Comparison of ENCODE assay signal across 8 mouse cellular contexts in genomic region chr19:38054149-38054719, GRCm38 (mm10). TPM values are rescaled to one million over a fixed set of nuclear protein-coding genes. Genes with fewer than 3 reads are reported as not detected.
A peak's percentile ranks its signal among the peaks of the same experiment; 100 is the strongest.
DNase-seq lines count a peak whose midpoint lies in the region; ATAC-seq and TF ChIP-seq lines count a peak whose summit lies in the region.

No protein-coding gene starts in this region.

- no peak for TF ChIP-seq EP300 in CH12.LX (IDR thresholded peaks at IDR 0.05; ENCODE audit: low read length)

- under 1% methylated on average over 19 of the region's 23 CpGs for WGBS in heart, embryonic 10.5 days
- WGBS in kidney, embryonic 15.5 days, result under 1% methylated on average over 23 of the region's 23 CpGs
- under 1% methylated on average over 23 of the region's 23 CpGs for WGBS in lung, embryonic 15.5 days
- WGBS in olfactory bulb, adult 2 months, result under 1% methylated on average over 23 of the region's 23 CpGs

- peaks cover 5 to 34% of the 10 kb centered on the region in 2 experiments; a peak in 3 of 4 replicates for H3K4me1 ChIP-seq in CH12.LX (ENCODE audit: control insufficient read depth in 1 of 2, insufficient read depth in 2 of 2)
- peaks cover 6% of the 10 kb centered on the region for H3K4me1 ChIP-seq in heart, embryonic 10.5 days
- peaks cover 21% of the 10 kb centered on the region for H3K4me1 ChIP-seq in kidney, embryonic 15.5 days
- peaks cover 23% of the 10 kb centered on the region for H3K4me1 ChIP-seq in lung, embryonic 15.5 days
- peaks cover 2% of the 10 kb centered on the region for H3K4me1 ChIP-seq in olfactory bulb, adult 2 months (ENCODE audit: control insufficient read depth, insufficient read depth, low read length)

- in situ Hi-C loops in CH12.LX (cut with MboI; ENCODE audit: low pct_ligation_motif_present, low pct_unique_long_range_greater_than_20kb, low sequenced_read_pairs), result loop anchor here (5.0 kb wide), 1 partner anchor 97 kb away; no protein-coding TSS in a partner anchor

- no peaks in the 10 kb centered on the region for H3K27me3 ChIP-seq in CH12.LX (replicated peaks)
- no peaks in the 10 kb centered on the region for H3K27me3 ChIP-seq in heart, embryonic 10.5 days (ENCODE audit: insufficient read depth, poor library complexity, severe bottlenecking)
- H3K27me3 ChIP-seq in kidney, embryonic 15.5 days, result no peaks in the 10 kb centered on the region
- H3K27me3 ChIP-seq in lung, embryonic 15.5 days, result no peaks in the 10 kb centered on the region

- dilution Hi-C loops in CH12.LX (cut with MboI; ENCODE audit: extremely low pct_ligation_motif_present, extremely low pct_unique_long_range_greater_than_20kb, low sequenced_read_pairs), result no loop called here

- H3K79me2 ChIP-seq in CH12.LX (replicated peaks; ENCODE audit: control insufficient read depth, extremely low read depth, insufficient read depth, poor library complexity, severe bottlenecking), result peaks cover 23% of the 10 kb centered on the region

- no peak overlapping the region for H3K27ac ChIP-seq in CH12.LX (ENCODE audit: insufficient read depth, low read depth)
- H3K27ac ChIP-seq in heart, embryonic 10.5 days, result peak overlapping the region; percentile 90
- H3K27ac ChIP-seq in kidney, embryonic 15.5 days, result peak overlapping the region; percentile 62
- H3K27ac ChIP-seq in lung, embryonic 15.5 days, result peak overlapping the region; percentile 62
- no peak overlapping the region for H3K27ac ChIP-seq in olfactory bulb, adult 2 months (ENCODE audit: insufficient read depth, low read depth, low read length)

- TF ChIP-seq RAD21 in CH12.LX (IDR thresholded peaks at IDR 0.05; ENCODE audit: low read depth, low read length), result no peak

- peak overlapping the region; percentile 74 for H3K4me2 ChIP-seq in CH12.LX (ENCODE audit: insufficient read depth, low read depth, poor library complexity, severe bottlenecking)
- H3K4me2 ChIP-seq in kidney, embryonic 15.5 days, result peak overlapping the region; percentile 84
- peak overlapping the region; percentile 78 for H3K4me2 ChIP-seq in lung, embryonic 15.5 days

- no peaks in the 10 kb centered on the region for H3K9me3 ChIP-seq in CH12.LX (replicated peaks; ENCODE audit: low read length)
- no peaks in the 10 kb centered on the region for H3K9me3 ChIP-seq in heart, embryonic 10.5 days
- H3K9me3 ChIP-seq in kidney, embryonic 15.5 days (replicated peaks), result no peaks in the 10 kb centered on the region
- H3K9me3 ChIP-seq in lung, embryonic 15.5 days, result no peaks in the 10 kb centered on the region

- ATAC-seq in kidney, embryonic 15.5 days (replicated peaks; ENCODE audit: low FRiP score), result peak; percentile 92
- ATAC-seq in lung, embryonic 15.5 days (ENCODE audit: borderline replicate concordance, extremely low read depth, low FRiP score, low TSS enrichment), result peak; percentile 88; the same call in 1 of the 2 replicates

- peak overlapping the region; percentile 78 to 90 (median 84) for H3K4me3 ChIP-seq in CH12.LX (replicated peaks in 1 of 3; ENCODE audit: low read depth in 2 of 3, low read length in 2 of 3, poor library complexity in 1 of 3)
- H3K4me3 ChIP-seq in heart, embryonic 10.5 days, result peak overlapping the region; percentile 84
- H3K4me3 ChIP-seq in kidney, embryonic 15.5 days (replicated peaks), result peak overlapping the region; percentile 88
- H3K4me3 ChIP-seq in lung, embryonic 15.5 days, result peak overlapping the region; percentile 89
- peak overlapping the region; percentile 82 for H3K4me3 ChIP-seq in olfactory bulb, adult 2 months (ENCODE audit: insufficient read depth, low read depth, low read length)

- no peak for TF ChIP-seq CTCF in CH12.LX (conservative IDR thresholded peaks at IDR 0.05 in 1 of 2, IDR thresholded peaks at IDR 0.05 in 1 of 2; ENCODE audit: low read depth in 2 of 2, low read length in 2 of 2)
- no peak for TF ChIP-seq CTCF in olfactory bulb, adult 2 months (IDR thresholded peaks at IDR 0.05; ENCODE audit: insufficient read depth, low read depth, low read length)

- H3K36me3 ChIP-seq in CH12.LX (replicated peaks in 1 of 2; ENCODE audit: control insufficient read depth in 1 of 2, insufficient read depth in 1 of 2, low read length in 1 of 2), result peaks cover 8 to 24% of the 10 kb centered on the region in 2 experiments
- peaks cover 16% of the 10 kb centered on the region for H3K36me3 ChIP-seq in heart, embryonic 10.5 days
- peaks cover 20% of the 10 kb centered on the region for H3K36me3 ChIP-seq in kidney, embryonic 15.5 days
- H3K36me3 ChIP-seq in lung, embryonic 15.5 days, result peaks cover 16% of the 10 kb centered on the region

- peak; percentile 72 for DNase-seq in gastrocnemius, adult 18-20 months (ENCODE audit: low spot score)
- DNase-seq in gastrocnemius, postnatal 25 days, result no peak
- DNase-seq in CH12.LX (ENCODE audit: extremely low read depth), result peak; percentile 80
- DNase-seq in cerebellum, postnatal 10 days, result peak; percentile 84
- peak; percentile 77 for DNase-seq in heart, embryonic 10.5 days (ENCODE audit: low spot score)

- peak overlapping the region; percentile 0; the same call in 1 of the 2 replicates for H3K9ac ChIP-seq in CH12.LX (ENCODE audit: insufficient read depth, low read depth)
- H3K9ac ChIP-seq in kidney, embryonic 15.5 days, result peak overlapping the region; percentile 44
- peak overlapping the region; percentile 47 for H3K9ac ChIP-seq in lung, embryonic 15.5 days

- TF ChIP-seq POLR2A in CH12.LX (IDR thresholded peaks at IDR 0.05; ENCODE audit: low read depth, low read length), result no peak
- TF ChIP-seq POLR2A in olfactory bulb, adult 2 months (IDR thresholded peaks at IDR 0.05; ENCODE audit: insufficient read depth, low read depth, low read length), result 0 out of 2 replicates have a peak, but pooled peaks have one; percentile 22

TF ChIP-seq in CH12.LX, 34 proteins besides CTCF, POLR2A, EP300 and RAD21:
- no peak for TF ChIP-seq ETS1 (conservative IDR thresholded peaks at IDR 0.05; ENCODE audit: low read depth, low read length)
- TF ChIP-seq MAZ (IDR thresholded peaks at IDR 0.05; ENCODE audit: low read depth, low read length), result no peak
- TF ChIP-seq ELF1 (IDR thresholded peaks at IDR 0.05; ENCODE audit: low read depth, low read length), result peak; percentile 34; the same call in 1 of the 2 replicates
- TF ChIP-seq HCFC1 (IDR thresholded peaks at IDR 0.05; ENCODE audit: low read depth, low read length), result no peak
- TF ChIP-seq USF1 (IDR thresholded peaks at IDR 0.05; ENCODE audit: low read depth, low read length), result no peak
- 0 out of 2 replicates have a peak, but pooled peaks have one; percentile 41 for TF ChIP-seq TBP (conservative IDR thresholded peaks at IDR 0.05; ENCODE audit: low read depth, low read length)
- TF ChIP-seq ZC3H11A (IDR thresholded peaks at IDR 0.05; ENCODE audit: low read depth, low read length), result no peak
- TF ChIP-seq IRF4 (IDR thresholded peaks at IDR 0.05; ENCODE audit: low read depth, low read length), result 0 out of 2 replicates have a peak, but pooled peaks have one; percentile 25
- no peak for TF ChIP-seq ZKSCAN1 (IDR thresholded peaks at IDR 0.05; ENCODE audit: borderline replicate concordance, low read depth, low read length)
- no peak for TF ChIP-seq PAX5 (IDR thresholded peaks at IDR 0.05; ENCODE audit: low read length)

RNA-seq across cellular contexts. Expression of gene Cep55, which starts 0.6 kb away (rescaled TPM):
- not detected for total RNA-seq in gastrocnemius, adult 18-20 months (2021)
- under 1 TPM; 0.10 to 0.29 TPM for total RNA-seq in gastrocnemius, postnatal 25 days (2021)
- total RNA-seq in CH12.LX (2012; rRNA removed) (29.6 and 33.0 TPM in 2 replicates), CH12.LX (2014; rRNA removed) (76.2 and 90.8 TPM in 2 replicates)
- 64.2 and 70.4 TPM in 2 replicates for polyA plus RNA-seq in CH12.LX (2012; ENCODE audit: insufficient read length, low read depth)
- 30.0 and 31.8 TPM in 2 replicates for polyA plus RNA-seq in heart, embryonic 10.5 days (2016; fragmentation: Nextera tagmentation; extraction: Ambion mirVana)
- 29.6 and 30.0 TPM in 2 replicates for polyA plus RNA-seq in kidney, embryonic 15.5 days (2015; fragmentation: Nextera tagmentation; extraction: Ambion mirVana)
- 42.0 and 43.7 TPM in 2 replicates for polyA plus RNA-seq in lung, embryonic 15.5 days (2015; fragmentation: Nextera tagmentation; extraction: Ambion mirVana)
- not detected in 2 replicates for polyA plus RNA-seq in olfactory bulb, adult 2 months (2012; ENCODE audit: insufficient read depth, insufficient read length, low replicate concordance, missing spikeins)

RNA-seq across cellular contexts. Expression of gene Myof, which starts 10.9 kb away (rescaled TPM):
- 1 to 10 TPM; 4.1 to 5.3 TPM for total RNA-seq in gastrocnemius, adult 18-20 months (2021)
- 1 to 10 TPM; 5.3 to 8.8 TPM for total RNA-seq in gastrocnemius, postnatal 25 days (2021)
- 0.29 and 0.30 TPM in 2 replicates for total RNA-seq in CH12.LX (2012; rRNA removed)
- total RNA-seq in CH12.LX (2014; rRNA removed), result 0.49 and 0.59 TPM in 2 replicates
- 3.9 and 4.1 TPM in 2 replicates for polyA plus RNA-seq in CH12.LX (2012; ENCODE audit: insufficient read length, low read depth)
- 4.0 and 4.6 TPM in 2 replicates for polyA plus RNA-seq in heart, embryonic 10.5 days (2016; fragmentation: Nextera tagmentation; extraction: Ambion mirVana)
- polyA plus RNA-seq in kidney, embryonic 15.5 days (2015; fragmentation: Nextera tagmentation; extraction: Ambion mirVana), result 13.6 and 16.5 TPM in 2 replicates
- polyA plus RNA-seq in lung, embryonic 15.5 days (2015; fragmentation: Nextera tagmentation; extraction: Ambion mirVana), result 26.5 and 29.4 TPM in 2 replicates
- not detected in 2 replicates for polyA plus RNA-seq in olfactory bulb, adult 2 months (2012; ENCODE audit: insufficient read depth, insufficient read length, low replicate concordance, missing spikeins)

RNA-seq across cellular contexts. Expression of gene Ffar4, which starts 42.6 kb away (rescaled TPM):
- total RNA-seq in gastrocnemius, adult 18-20 months (2021), result not detected
- total RNA-seq in gastrocnemius, postnatal 25 days (2021), result under 1 TPM in 1 of 2 experiments, not detected in 1; 0.51 TPM
- total RNA-seq in CH12.LX (2012; rRNA removed) (not detected in 2 replicates), CH12.LX (2014; rRNA removed) (not detected in 2 replicates)
- polyA plus RNA-seq in CH12.LX (2012; ENCODE audit: insufficient read length, low read depth), result not detected in 2 replicates
- polyA plus RNA-seq in heart, embryonic 10.5 days (2016; fragmentation: Nextera tagmentation; extraction: Ambion mirVana), result 0.14 and 1.5 TPM in 2 replicates
- 1.4 and 1.7 TPM in 2 replicates for polyA plus RNA-seq in kidney, embryonic 15.5 days (2015; fragmentation: Nextera tagmentation; extraction: Ambion mirVana)
- polyA plus RNA-seq in lung, embryonic 15.5 days (2015; fragmentation: Nextera tagmentation; extraction: Ambion mirVana), result 3.6 and 3.8 TPM in 2 replicates
- polyA plus RNA-seq in olfactory bulb, adult 2 months (2012; ENCODE audit: insufficient read depth, insufficient read length, low replicate concordance, missing spikeins), result not detected in 2 replicates

Comparison
In these comparisons a context has a peak if more than half of its experiments do, and no peak if none do; other contexts are left out.
1. H3K27ac ChIP-seq: peak in heart, embryonic 10.5 days (single experiment), kidney, embryonic 15.5 days (single experiment) and lung, embryonic 15.5 days (single experiment); none in CH12.LX (single experiment) and olfactory bulb, adult 2 months (single experiment).
2. Peak in every context shown above with its lines, with median percentiles within 50 percentile points of each other: H3K4me2 ChIP-seq, H3K4me3 ChIP-seq and H3K9ac ChIP-seq.